Mouse (Mus musculus): Measurements from ENCODE around the gene Dnajc11. TPM values are rescaled to one million over a fixed set of nuclear protein-coding genes. Genes with fewer than 3 reads are reported as not detected.
A peak's percentile ranks its signal among the peaks of the same experiment; 100 is the strongest.

Gene Dnajc11
- polyA plus RNA-seq, 1 experiment from 2014 or later: 76.4 TPM

- Histone ChIP-seq H3K4me1 (no peaks in the 10 kb centered on the region), H3K9ac (no peak overlapping the region), H3K9me3 (no peaks in the 10 kb centered on the region), H3K27me3 (no peaks in the 10 kb centered on the region), H3K4me2 (replicated peaks) (no peak overlapping the region), H3K4me3 (no peak overlapping the region), H3K36me3 (peaks cover 91% of the 10 kb centered on the region), H3K27ac (no peak overlapping the region)
- 82% methylated on average over 6 of the region's 6 CpGs for whole genome bisulfite sequencing
- no peak for ATAC-seq (ENCODE audit: low FRiP score, low read depth)
These were observed 85.6 kb downstream of the Dnajc11 start for GRCm38 (mm10) chr4:152019073-152019472.

GRCm38 (mm10) chr4:152020024-152020423 lies 86.5 kb downstream of the Dnajc11 start:
- ATAC-seq (ENCODE audit: low FRiP score, low read depth): no peak
- peaks cover 91% of the 10 kb centered on the region for H3K36me3 ChIP-seq
- WGBS: 93% methylated on average over 21 of the region's 21 CpGs

GRCm38 (mm10) chr4:152021568-152022097 lies 88.1 kb downstream of the Dnajc11 start:
- Histone ChIP-seq H3K4me2 (replicated peaks) (no peak overlapping the region), H3K9me3 (no peaks in the 10 kb centered on the region), H3K27ac (no peak overlapping the region), H3K9ac (0 out of 2 replicates have a peak overlapping the region, but pooled peaks have one; percentile 20), H3K27me3 (no peaks in the 10 kb centered on the region), H3K4me3 (no peak overlapping the region), H3K4me1 (peaks cover 22% of the 10 kb centered on the region), H3K36me3 (peaks cover 84% of the 10 kb centered on the region)
- ATAC-seq (ENCODE audit: low FRiP score, low read depth): no peak
- 80% methylated on average over 12 of the region's 12 CpGs for WGBS

More at GRCm38 (mm10) chr4:152020024-152020423, 86.5 kb downstream of the Dnajc11 start:
- Histone ChIP-seq H3K9me3 (no peaks in the 10 kb centered on the region), H3K9ac (no peak overlapping the region), H3K27ac (no peak overlapping the region), H3K4me2 (replicated peaks) (no peak overlapping the region), H3K4me1 (peaks cover 5% of the 10 kb centered on the region), H3K4me3 (no peak overlapping the region), H3K27me3 (no peaks in the 10 kb centered on the region)

GRCm38 (mm10) chr4:152022506-152022905 lies 89.0 kb downstream of the Dnajc11 start:
- Histone ChIP-seq H3K4me1 (peaks cover 25% of the 10 kb centered on the region), H3K9ac (0 out of 2 replicates have a peak overlapping the region, but pooled peaks have one; percentile 20), H3K4me3 (no peak overlapping the region), H3K36me3 (peaks cover 79% of the 10 kb centered on the region), H3K27me3 (no peaks in the 10 kb centered on the region), H3K9me3 (no peaks in the 10 kb centered on the region), H3K4me2 (replicated peaks) (no peak overlapping the region), H3K27ac (no peak overlapping the region)
- ATAC-seq (ENCODE audit: low FRiP score, low read depth): no peak
- WGBS: 90% methylated on average over 8 of the region's 8 CpGs

- no peak overlapping the region; the same call in 1 of the 2 replicates for H3K4me2 ChIP-seq (replicated peaks)
- ATAC-seq (ENCODE audit: low FRiP score, low read depth): no peak
- peaks cover 60% of the 10 kb centered on the region for H3K36me3 ChIP-seq
- H3K9ac ChIP-seq: peak overlapping the region; percentile 84
- H3K4me3 ChIP-seq: no peak overlapping the region
- H3K9me3 ChIP-seq: no peaks in the 10 kb centered on the region
- H3K4me1 ChIP-seq: peaks cover 36% of the 10 kb centered on the region
- no peak overlapping the region for H3K27ac ChIP-seq
- 89% methylated on average over 11 of the region's 11 CpGs for WGBS
- H3K27me3 ChIP-seq: no peaks in the 10 kb centered on the region
These were observed 91.0 kb downstream of the Dnajc11 start for GRCm38 (mm10) chr4:152024525-152024924.

GRCm38 (mm10) chr4:152026751-152027508 lies 93.4 kb downstream of the Dnajc11 start:
- Histone ChIP-seq H3K27ac (peak overlapping the region; percentile 44; the same call in 1 of the 2 replicates), H3K4me2 (replicated peaks) (peak overlapping the region; percentile 98), H3K9me3 (no peaks in the 10 kb centered on the region), H3K27me3 (peaks cover 3% of the 10 kb centered on the region; the same call in 1 of the 2 replicates), H3K9ac (peak overlapping the region; percentile 84), H3K36me3 (peaks cover 36% of the 10 kb centered on the region), H3K4me3 (peak overlapping the region; percentile 81), H3K4me1 (peaks cover 42% of the 10 kb centered on the region)
- ATAC-seq (ENCODE audit: low FRiP score, low read depth): peak; percentile 29
- WGBS: 3% methylated on average over 41 of the region's 41 CpGs

- H3K4me1 ChIP-seq: peaks cover 42% of the 10 kb centered on the region
- under 1% methylated on average over 35 of the region's 35 CpGs for WGBS
These were observed 94.0 kb downstream of the Dnajc11 start, which contains the start of gene Zbtb48 for GRCm38 (mm10) chr4:152027524-152027923. TSS of gene Zbtb48 (minus strand) at chr4:152027671.

GRCm38 (mm10) chr4:152028456-152028855 lies 95.0 kb downstream of the Dnajc11 start:
- Histone ChIP-seq H3K4me1 (peaks cover 42% of the 10 kb centered on the region), H3K27ac (no peak overlapping the region), H3K4me3 (peak overlapping the region; percentile 81), H3K9me3 (no peaks in the 10 kb centered on the region), H3K4me2 (replicated peaks) (peak overlapping the region; percentile 98), H3K36me3 (peaks cover 21% of the 10 kb centered on the region), H3K9ac (peak overlapping the region; percentile 73), H3K27me3 (peaks cover 7% of the 10 kb centered on the region; the same call in 1 of the 2 replicates)
- WGBS: 63% methylated on average over 15 of the region's 15 CpGs
- no peak for ATAC-seq (ENCODE audit: low FRiP score, low read depth)

More at GRCm38 (mm10) chr4:152027524-152027923, 94.0 kb downstream of the Dnajc11 start, which contains the start of gene Zbtb48:
- Histone ChIP-seq H3K4me2 (replicated peaks) (peak within 1 kb of the TSS; percentile 98), H3K4me3 (peak within 1 kb of the TSS; percentile 81), H3K27ac (peak within 1 kb of the TSS; percentile 44; the same call in 1 of the 2 replicates), H3K27me3 (peaks cover 7% of the 10 kb centered on the region; the same call in 1 of the 2 replicates), H3K9ac (peak within 1 kb of the TSS; percentile 84), H3K9me3 (no peaks in the 10 kb centered on the region), H3K36me3 (peaks cover 30% of the 10 kb centered on the region)
- ATAC-seq (ENCODE audit: low FRiP score, low read depth): peak; percentile 99

- 50% methylated on average over 5 of the region's 5 CpGs for WGBS
These were observed 95.6 kb downstream of the Dnajc11 start for GRCm38 (mm10) chr4:152029087-152029486.

GRCm38 (mm10) chr4:152029997-152030396 lies 96.5 kb downstream of the Dnajc11 start:
- no peak overlapping the region for H3K4me2 ChIP-seq (replicated peaks)
- WGBS: 77% methylated on average over 4 of the region's 4 CpGs
- peaks cover 6% of the 10 kb centered on the region for H3K36me3 ChIP-seq
- peaks cover 37% of the 10 kb centered on the region for H3K4me1 ChIP-seq
- no peak overlapping the region; the same call in 1 of the 2 replicates for H3K4me3 ChIP-seq
- ATAC-seq (ENCODE audit: low FRiP score, low read depth): no peak
- 0 out of 2 replicates have a peak overlapping the region, but pooled peaks have one; percentile 5 for H3K9ac ChIP-seq
- H3K27ac ChIP-seq: no peak overlapping the region
- H3K27me3 ChIP-seq: peaks cover 7% of the 10 kb centered on the region; the same call in 1 of the 2 replicates
- H3K9me3 ChIP-seq: no peaks in the 10 kb centered on the region

More at GRCm38 (mm10) chr4:152029087-152029486, 95.6 kb downstream of the Dnajc11 start:
- Histone ChIP-seq H3K4me3 (no peak overlapping the region), H3K4me2 (replicated peaks) (no peak overlapping the region; the same call in 1 of the 2 replicates), H3K9ac (no peak overlapping the region), H3K27me3 (peaks cover 7% of the 10 kb centered on the region; the same call in 1 of the 2 replicates), H3K36me3 (peaks cover 16% of the 10 kb centered on the region), H3K4me1 (peaks cover 42% of the 10 kb centered on the region), H3K27ac (no peak overlapping the region), H3K9me3 (no peaks in the 10 kb centered on the region)
- ATAC-seq (ENCODE audit: low FRiP score, low read depth): no peak

All from limb, embryonic 13.5 days (tissue).